Mouse (Mus musculus): ENCODE data around the gene Srsf9. TPM values are rescaled to one million over a fixed set of nuclear protein-coding genes. Genes with fewer than 3 reads are reported as not detected.

Srsf9 gene
- polyA plus RNA-seq, 1 experiment from 2014 or later = 275 TPM

GRCm38 (mm10) chr5:115317645-115318328 is 9.2 kb upstream of the Srsf9 start:
- peaks cover 38% of the 10 kb centered on the region for H3K4me1 ChIP-seq (replicated peaks; ENCODE audit: control insufficient read depth, insufficient read depth, low read length)
- peak overlapping the region; percentile 48 for H3K4me2 ChIP-seq
- H3K9me3 ChIP-seq (ENCODE audit: control insufficient read depth, low read length) = no peaks in the 10 kb centered on the region
- H3K4me3 ChIP-seq (ENCODE audit: low read depth, low read length) = peak overlapping the region; percentile 11; the same call in 1 of the 2 replicates
- WGBS = 11% methylated on average over 10 of the region's 10 CpGs
- no peaks in the 10 kb centered on the region for H3K27me3 ChIP-seq (replicated peaks; ENCODE audit: control insufficient read depth, insufficient read depth, low read length)
- DNase-seq (ENCODE audit: low spot score) (no peak), ATAC-seq (replicated peaks; ENCODE audit: low FRiP score) (no peak; the same call in 1 of the 2 replicates)
- peak overlapping the region; percentile 69 for H3K27ac ChIP-seq (ENCODE audit: low read depth, low read length)
- no peaks in the 10 kb centered on the region for H3K36me3 ChIP-seq (ENCODE audit: control insufficient read depth, insufficient read depth, low read length)
- 0 out of 2 replicates have a peak overlapping the region, but pooled peaks have one; percentile 20 for H3K9ac ChIP-seq (ENCODE audit: low read depth, low read length)

- no peaks in the 10 kb centered on the region for H3K36me3 ChIP-seq (ENCODE audit: control insufficient read depth, insufficient read depth, low read length)
- DNase-seq (ENCODE audit: low spot score) = peak; percentile 79
- WGBS = 1% methylated on average over 21 of the region's 22 CpGs
Measured at GRCm38 (mm10) chr5:115319004-115319940, 7.7 kb upstream of the Srsf9 start.

GRCm38 (mm10) chr5:115326256-115326831 is 633 bp upstream of the Srsf9 start:
- Histone ChIP-seq H3K4me1 (replicated peaks; ENCODE audit: control insufficient read depth, insufficient read depth, low read length) (peaks cover 37% of the 10 kb centered on the region), H3K27ac (ENCODE audit: low read depth, low read length) (peak overlapping the region; percentile 94)
- WGBS = 15% methylated on average over 11 of the region's 11 CpGs

More at GRCm38 (mm10) chr5:115319004-115319940, 7.7 kb upstream of the Srsf9 start:
- Histone ChIP-seq H3K9ac (ENCODE audit: low read depth, low read length) (peak overlapping the region; percentile 59), H3K4me2 (peak overlapping the region; percentile 81), H3K27me3 (replicated peaks; ENCODE audit: control insufficient read depth, insufficient read depth, low read length) (no peaks in the 10 kb centered on the region), H3K9me3 (ENCODE audit: control insufficient read depth, low read length) (no peaks in the 10 kb centered on the region), H3K4me1 (replicated peaks; ENCODE audit: control insufficient read depth, insufficient read depth, low read length) (peaks cover 27% of the 10 kb centered on the region), H3K4me3 (ENCODE audit: low read depth, low read length) (peak overlapping the region; percentile 47), H3K27ac (ENCODE audit: low read depth, low read length) (peak overlapping the region; percentile 44)
- ATAC-seq (replicated peaks; ENCODE audit: low FRiP score) = peak; percentile 74

GRCm38 (mm10) chr5:115327610-115328548 is 902 bp downstream of the Srsf9 start:
- H3K4me1 ChIP-seq (replicated peaks; ENCODE audit: control insufficient read depth, insufficient read depth, low read length) = peaks cover 44% of the 10 kb centered on the region
- no peaks in the 10 kb centered on the region for H3K9me3 ChIP-seq (ENCODE audit: control insufficient read depth, low read length)
- H3K4me3 ChIP-seq (ENCODE audit: low read depth, low read length) = peak overlapping the region; percentile 77
- peak overlapping the region; percentile 91 for H3K4me2 ChIP-seq
- under 1% methylated on average over 54 of the region's 55 CpGs for WGBS
- no peaks in the 10 kb centered on the region for H3K27me3 ChIP-seq (replicated peaks; ENCODE audit: control insufficient read depth, insufficient read depth, low read length)
- H3K9ac ChIP-seq (ENCODE audit: low read depth, low read length) = peak overlapping the region; percentile 98
- ATAC-seq (replicated peaks; ENCODE audit: low FRiP score) (peak; percentile 19; the same call in 1 of the 2 replicates), DNase-seq (ENCODE audit: low spot score) (peak; percentile 47)
- peaks cover 33% of the 10 kb centered on the region for H3K36me3 ChIP-seq (ENCODE audit: control insufficient read depth, insufficient read depth, low read length)
- peak overlapping the region; percentile 94 for H3K27ac ChIP-seq (ENCODE audit: low read depth, low read length)

More at GRCm38 (mm10) chr5:115326256-115326831, 633 bp upstream of the Srsf9 start:
- DNase-seq (ENCODE audit: low spot score) (no peak), ATAC-seq (replicated peaks; ENCODE audit: low FRiP score) (peak; percentile 80)
- peaks cover 21% of the 10 kb centered on the region for H3K36me3 ChIP-seq (ENCODE audit: control insufficient read depth, insufficient read depth, low read length)
- peak overlapping the region; percentile 98 for H3K9ac ChIP-seq (ENCODE audit: low read depth, low read length)
- no peaks in the 10 kb centered on the region for H3K27me3 ChIP-seq (replicated peaks; ENCODE audit: control insufficient read depth, insufficient read depth, low read length)
- peak overlapping the region; percentile 91 for H3K4me2 ChIP-seq
- H3K4me3 ChIP-seq (ENCODE audit: low read depth, low read length) = peak overlapping the region; percentile 77
- H3K9me3 ChIP-seq (ENCODE audit: control insufficient read depth, low read length) = no peaks in the 10 kb centered on the region

DNA sequence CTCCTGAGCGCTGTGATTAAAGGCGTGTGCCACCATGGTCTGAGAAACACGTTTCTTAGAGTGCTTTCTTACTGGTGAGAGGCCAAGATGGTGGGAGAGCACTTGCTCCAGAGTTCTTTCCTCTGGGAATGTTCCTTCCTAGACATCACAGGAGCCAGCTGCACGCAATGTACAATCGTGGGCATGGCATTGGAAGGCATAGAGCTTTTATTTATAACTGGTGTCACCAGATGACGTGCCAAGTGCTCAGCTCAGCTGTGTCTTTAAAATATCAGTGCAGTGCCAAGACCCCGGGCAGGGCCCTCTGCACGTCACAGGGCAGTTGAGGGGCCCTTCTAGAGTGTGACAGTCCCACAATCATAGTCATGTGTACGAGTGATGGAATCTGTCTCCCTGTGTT is 4.0 kb downstream of the Srsf9 start:
- ATAC-seq (replicated peaks; ENCODE audit: low FRiP score) (no peak), DNase-seq (ENCODE audit: low spot score) (no peak)
- no peak overlapping the region for H3K4me3 ChIP-seq (ENCODE audit: low read depth, low read length)
- 0 out of 2 replicates have a peak overlapping the region, but pooled peaks have one; percentile 30 for H3K27ac ChIP-seq (ENCODE audit: low read depth, low read length)
- H3K36me3 ChIP-seq (ENCODE audit: control insufficient read depth, insufficient read depth, low read length) = peaks cover 54% of the 10 kb centered on the region
- no peaks in the 10 kb centered on the region for H3K9me3 ChIP-seq (ENCODE audit: control insufficient read depth, low read length)
- WGBS = 84% methylated on average over 9 of the region's 9 CpGs
- no peak overlapping the region for H3K4me2 ChIP-seq
- H3K4me1 ChIP-seq (replicated peaks; ENCODE audit: control insufficient read depth, insufficient read depth, low read length) = peaks cover 59% of the 10 kb centered on the region
- H3K9ac ChIP-seq (ENCODE audit: low read depth, low read length) = no peak overlapping the region
- no peaks in the 10 kb centered on the region for H3K27me3 ChIP-seq (replicated peaks; ENCODE audit: control insufficient read depth, insufficient read depth, low read length)

DNA sequence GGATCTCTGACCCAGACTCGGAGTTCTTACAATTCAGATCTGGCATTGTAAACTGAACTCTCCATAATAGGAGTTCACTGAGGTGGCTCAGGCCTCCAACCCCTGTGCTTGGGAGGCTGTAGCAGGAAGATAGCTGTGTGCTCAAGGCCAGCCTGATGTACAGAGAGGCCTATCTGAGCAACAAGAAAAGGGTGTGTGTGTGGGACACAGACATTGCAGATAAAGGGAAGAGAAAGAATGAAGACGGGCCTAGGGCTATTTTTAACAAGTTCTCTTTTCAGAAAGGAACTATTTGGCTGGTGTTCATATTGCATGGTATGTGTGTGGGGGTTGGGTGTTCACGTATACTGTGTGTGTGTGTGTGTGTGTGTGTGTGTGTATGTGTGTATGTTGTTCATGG is 6.6 kb downstream of the Srsf9 start:
- Histone ChIP-seq H3K27me3 (replicated peaks; ENCODE audit: control insufficient read depth, insufficient read depth, low read length) (no peaks in the 10 kb centered on the region), H3K27ac (ENCODE audit: low read depth, low read length) (peak overlapping the region; percentile 89), H3K4me2 (peak overlapping the region; percentile 53), H3K4me1 (replicated peaks; ENCODE audit: control insufficient read depth, insufficient read depth, low read length) (peaks cover 51% of the 10 kb centered on the region), H3K4me3 (ENCODE audit: low read depth, low read length) (peak overlapping the region; percentile 29; the same call in 1 of the 2 replicates), H3K9ac (ENCODE audit: low read depth, low read length) (0 out of 2 replicates have a peak overlapping the region, but pooled peaks have one; percentile 27), H3K9me3 (ENCODE audit: control insufficient read depth, low read length) (no peaks in the 10 kb centered on the region), H3K36me3 (ENCODE audit: control insufficient read depth, insufficient read depth, low read length) (peaks cover 56% of the 10 kb centered on the region)
- 40% methylated on average over 3 of the region's 3 CpGs for WGBS
- DNase-seq (ENCODE audit: low spot score) = no peak
- ATAC-seq (replicated peaks; ENCODE audit: low FRiP score) = peak; percentile 97

GRCm38 (mm10) chr5:115340007-115340406 is 13.0 kb downstream of the Srsf9 start:
- DNase-seq (ENCODE audit: low spot score) (no peak), ATAC-seq (replicated peaks; ENCODE audit: low FRiP score) (no peak)
- H3K36me3 ChIP-seq (ENCODE audit: control insufficient read depth, insufficient read depth, low read length) = peaks cover 27% of the 10 kb centered on the region
- WGBS = 12% methylated on average over 7 of the region's 7 CpGs
- peak overlapping the region; percentile 93 for H3K4me3 ChIP-seq (ENCODE audit: low read depth, low read length)
- H3K9ac ChIP-seq (ENCODE audit: low read depth, low read length) = peak overlapping the region; percentile 95
- H3K4me2 ChIP-seq = peak overlapping the region; percentile 85
- no peak overlapping the region for H3K27ac ChIP-seq (ENCODE audit: low read depth, low read length)
- H3K27me3 ChIP-seq (replicated peaks; ENCODE audit: control insufficient read depth, insufficient read depth, low read length) = no peaks in the 10 kb centered on the region
- peaks cover 20% of the 10 kb centered on the region for H3K4me1 ChIP-seq (replicated peaks; ENCODE audit: control insufficient read depth, insufficient read depth, low read length)
- no peaks in the 10 kb centered on the region for H3K9me3 ChIP-seq (ENCODE audit: control insufficient read depth, low read length)
